Mouse (Mus musculus): ENCODE measurements around the gene Cdc42se1. TPM values are rescaled to one million over a fixed set of nuclear protein-coding genes. Genes with fewer than 3 reads are reported as not detected.
A peak's percentile ranks its signal among the peaks of the same experiment; 100 is the strongest.

Cdc42se1 gene
- 66.8 and 68.4 TPM in 2 replicates for polyA plus RNA-seq (2015; fragmentation: Nextera tagmentation; extraction: Ambion mirVana)

DNA sequence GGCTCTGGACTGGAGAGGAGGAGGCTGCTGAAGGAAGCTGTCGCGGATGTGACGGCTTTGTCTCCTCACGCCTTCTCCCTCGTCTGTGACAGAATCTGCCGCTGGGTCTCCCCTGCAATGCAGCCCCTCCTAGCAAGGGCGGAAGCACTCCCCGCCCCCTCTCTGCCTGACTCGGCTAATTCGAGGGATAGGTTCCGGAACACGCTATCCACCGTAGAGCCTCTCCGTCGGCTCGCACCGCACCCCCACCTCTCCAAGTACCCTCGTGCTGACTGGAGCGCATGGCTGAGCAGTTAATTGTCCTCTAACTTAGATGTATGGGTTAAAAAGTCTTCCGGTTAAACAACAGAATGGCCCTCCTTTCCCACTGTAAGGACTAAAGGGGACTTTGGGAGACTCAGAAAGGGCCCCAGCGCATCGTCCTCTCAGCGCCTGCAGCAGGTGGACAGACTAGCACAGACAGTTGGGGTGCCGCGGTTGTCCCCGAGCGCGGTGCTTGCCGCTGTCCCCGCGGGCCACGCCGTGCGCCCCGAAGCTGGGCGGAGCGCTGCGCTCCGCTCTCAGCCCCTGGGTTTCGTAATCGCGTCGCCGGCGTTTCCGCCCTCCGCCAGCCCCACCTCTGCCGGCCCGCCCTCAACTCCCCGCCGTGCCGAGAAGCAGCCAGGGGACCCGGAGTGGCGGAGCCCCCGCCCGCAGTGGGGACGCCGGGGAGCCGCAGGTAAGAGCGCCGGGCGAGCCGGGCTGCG, at the start of gene Cdc42se1:
Gene Cdc42se1 (plus strand): TSS at position 585 of the 746 bp plus-strand sequence.
- Histone ChIP-seq H3K4me2 (replicated peaks) (peak within 1 kb of the TSS; percentile 89), H3K9ac (replicated peaks) (peak within 1 kb of the TSS; percentile 94), H3K27me3 (no peaks in the 10 kb centered on the region), H3K36me3 (peaks cover 41% of the 10 kb centered on the region), H3K27ac (peak within 1 kb of the TSS; percentile 97), H3K4me1 (replicated peaks) (peaks cover 63% of the 10 kb centered on the region), H3K4me3 (replicated peaks) (peak within 1 kb of the TSS; percentile 91), H3K9me3 (no peaks in the 10 kb centered on the region)
- WGBS = under 1% methylated on average over 63 of the region's 64 CpGs
- ATAC-seq = peak; percentile 93

DNA sequence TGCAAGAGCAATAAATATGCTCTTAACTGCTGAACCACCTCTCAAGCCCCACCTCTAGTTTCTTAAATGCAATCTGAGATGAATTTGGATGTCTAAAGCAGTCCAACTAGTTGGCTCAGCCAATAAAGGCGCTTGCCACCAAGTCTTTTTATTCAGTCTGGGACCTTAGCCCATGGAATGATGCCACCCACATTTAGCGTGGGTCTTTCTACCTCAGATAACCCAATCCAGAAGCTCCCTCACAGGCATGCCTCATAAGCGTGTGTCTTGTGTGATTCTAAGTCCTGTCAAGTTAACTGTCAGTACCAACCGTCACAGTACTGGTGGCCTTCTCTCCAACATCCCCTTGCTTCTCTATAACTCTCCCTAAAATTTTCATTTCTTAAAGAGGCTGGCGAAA, 49.6 kb upstream of the Cdc42se1 start:
- Histone ChIP-seq H3K9me3 (no peaks in the 10 kb centered on the region), H3K27ac (no peak overlapping the region), H3K27me3 (peaks cover 2% of the 10 kb centered on the region; the same call in 1 of the 2 replicates), H3K4me3 (replicated peaks) (no peak overlapping the region), H3K36me3 (peaks cover 11% of the 10 kb centered on the region), H3K4me2 (replicated peaks) (no peak overlapping the region), H3K9ac (replicated peaks) (no peak overlapping the region), H3K4me1 (replicated peaks) (peaks cover 3% of the 10 kb centered on the region)
- 85% methylated on average over 5 of the region's 5 CpGs for WGBS
- ATAC-seq = no peak

DNA sequence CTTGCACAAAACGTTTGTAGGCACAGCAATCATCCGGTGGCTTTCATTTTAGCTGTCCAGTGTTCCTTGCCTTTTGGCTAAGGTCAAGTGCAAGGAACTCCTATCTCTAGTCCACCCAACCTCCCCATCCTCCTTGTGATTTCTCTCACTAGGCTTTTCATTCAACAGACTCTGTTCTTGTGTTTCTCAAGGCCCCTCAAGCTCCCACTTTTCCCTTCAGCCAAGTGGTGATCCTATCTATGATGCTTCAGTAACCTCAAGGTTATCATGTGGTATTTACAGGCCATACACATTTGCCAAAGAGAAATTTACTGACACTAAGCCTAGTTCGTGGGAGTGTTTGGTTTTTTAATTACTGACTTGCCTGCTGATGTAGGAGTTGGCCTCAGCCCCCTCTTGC, 48.6 kb upstream of the Cdc42se1 start:
- WGBS = 77% methylated on average over 3 of the region's 3 CpGs
- Histone ChIP-seq H3K4me3 (replicated peaks) (no peak overlapping the region), H3K27me3 (no peaks in the 10 kb centered on the region), H3K27ac (no peak overlapping the region), H3K4me1 (replicated peaks) (no peaks in the 10 kb centered on the region), H3K36me3 (peaks cover 16% of the 10 kb centered on the region), H3K9ac (replicated peaks) (no peak overlapping the region), H3K4me2 (replicated peaks) (no peak overlapping the region), H3K9me3 (no peaks in the 10 kb centered on the region)
- no peak for ATAC-seq

DNA sequence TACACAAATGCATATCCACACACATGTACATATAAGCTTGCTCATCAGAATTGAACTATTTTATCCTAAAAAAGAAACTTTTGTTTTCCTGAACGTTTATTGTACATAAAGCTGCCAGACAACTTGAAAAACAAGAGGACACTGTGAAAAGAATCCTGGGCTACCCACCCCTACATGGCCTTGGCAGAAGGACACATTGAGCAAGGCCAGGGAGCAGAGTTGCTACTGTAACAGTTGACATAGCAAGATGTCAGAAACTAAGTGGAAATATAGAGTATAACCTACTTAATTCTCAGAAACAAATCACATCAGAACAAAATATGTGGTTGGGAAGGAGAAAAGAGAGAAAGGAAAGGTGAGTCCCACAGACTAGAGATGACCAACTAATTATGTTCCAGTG, 46.7 kb upstream of the Cdc42se1 start:
- WGBS = 76% methylated on average over 1 of the region's 1 CpGs
- Histone ChIP-seq H3K36me3 (peaks cover 32% of the 10 kb centered on the region), H3K4me3 (replicated peaks) (no peak overlapping the region), H3K27me3 (no peaks in the 10 kb centered on the region), H3K4me1 (replicated peaks) (no peaks in the 10 kb centered on the region), H3K9me3 (no peaks in the 10 kb centered on the region), H3K4me2 (replicated peaks) (no peak overlapping the region), H3K9ac (replicated peaks) (no peak overlapping the region), H3K27ac (no peak overlapping the region)
- ATAC-seq = no peak

DNA sequence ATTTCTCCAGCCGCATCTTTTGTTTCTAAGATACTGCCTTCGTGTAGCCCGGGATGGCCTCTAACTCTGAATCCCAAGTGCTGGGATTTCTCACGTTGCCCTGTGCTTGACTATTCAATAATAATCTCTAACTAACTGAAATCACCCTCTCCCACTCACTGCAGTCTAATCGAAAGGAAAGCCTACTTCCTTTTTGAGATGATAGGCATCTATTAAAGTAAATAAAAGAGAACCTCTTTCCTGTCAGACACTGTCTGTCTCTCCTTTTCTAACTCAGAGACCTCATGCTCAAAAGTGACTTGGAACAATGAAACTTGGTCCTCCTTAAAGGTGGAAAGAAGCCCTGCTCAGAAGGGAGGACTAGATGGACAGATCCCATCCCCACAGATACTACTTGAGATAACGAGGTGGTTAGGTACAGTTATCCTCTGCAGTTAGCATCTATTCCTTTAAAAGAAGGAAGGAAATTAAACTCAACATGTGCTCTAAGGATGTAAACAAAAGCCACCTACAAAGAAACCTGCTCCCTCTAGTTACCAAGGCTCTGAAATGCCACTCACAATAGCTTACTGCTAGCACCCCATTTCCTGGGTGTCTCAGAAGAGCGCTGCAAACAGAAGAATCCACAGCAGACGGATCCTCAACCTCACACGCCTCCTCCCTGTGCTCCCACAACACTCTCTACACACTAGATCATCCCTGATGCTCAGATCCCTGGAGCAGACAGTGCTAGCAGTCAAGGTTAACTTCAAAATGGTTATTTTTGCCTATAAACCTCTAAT, 43.5 kb upstream of the Cdc42se1 start:
- 91% methylated on average over 9 of the region's 9 CpGs for WGBS
- H3K4me2 ChIP-seq (replicated peaks) = no peak overlapping the region
- no peak for ATAC-seq
- no peaks in the 10 kb centered on the region for H3K27me3 ChIP-seq
- H3K27ac ChIP-seq = no peak overlapping the region
- peaks cover 62% of the 10 kb centered on the region for H3K36me3 ChIP-seq
- H3K9ac ChIP-seq (replicated peaks) = no peak overlapping the region
- no peak overlapping the region for H3K4me3 ChIP-seq (replicated peaks)
- no peaks in the 10 kb centered on the region for H3K9me3 ChIP-seq
- H3K4me1 ChIP-seq (replicated peaks) = no peaks in the 10 kb centered on the region

DNA sequence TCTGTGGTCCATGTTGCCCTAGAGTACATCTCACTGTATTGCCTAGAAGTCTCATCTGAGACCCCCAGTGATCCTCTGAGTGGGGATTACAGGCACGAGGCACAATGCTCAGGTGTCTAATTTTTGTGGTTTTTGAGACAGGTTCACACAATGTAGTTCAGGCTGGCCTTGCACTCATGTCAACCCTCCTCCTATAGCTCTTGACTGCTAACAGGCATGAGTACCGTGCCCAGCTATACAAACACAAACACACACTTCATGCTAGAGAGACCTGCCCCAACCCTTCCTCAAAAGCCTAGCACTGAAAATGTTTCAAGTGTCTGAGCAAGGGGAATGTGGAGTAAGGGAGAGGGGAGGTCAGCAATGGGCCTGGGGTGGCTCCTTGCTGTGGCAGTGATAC, 42.4 kb upstream of the Cdc42se1 start:
- Histone ChIP-seq H3K9ac (replicated peaks) (no peak overlapping the region), H3K27me3 (no peaks in the 10 kb centered on the region), H3K4me3 (replicated peaks) (no peak overlapping the region), H3K4me2 (replicated peaks) (no peak overlapping the region), H3K9me3 (no peaks in the 10 kb centered on the region), H3K4me1 (replicated peaks) (no peaks in the 10 kb centered on the region), H3K36me3 (peaks cover 67% of the 10 kb centered on the region), H3K27ac (no peak overlapping the region)
- 91% methylated on average over 2 of the region's 2 CpGs for WGBS
- ATAC-seq = no peak

DNA sequence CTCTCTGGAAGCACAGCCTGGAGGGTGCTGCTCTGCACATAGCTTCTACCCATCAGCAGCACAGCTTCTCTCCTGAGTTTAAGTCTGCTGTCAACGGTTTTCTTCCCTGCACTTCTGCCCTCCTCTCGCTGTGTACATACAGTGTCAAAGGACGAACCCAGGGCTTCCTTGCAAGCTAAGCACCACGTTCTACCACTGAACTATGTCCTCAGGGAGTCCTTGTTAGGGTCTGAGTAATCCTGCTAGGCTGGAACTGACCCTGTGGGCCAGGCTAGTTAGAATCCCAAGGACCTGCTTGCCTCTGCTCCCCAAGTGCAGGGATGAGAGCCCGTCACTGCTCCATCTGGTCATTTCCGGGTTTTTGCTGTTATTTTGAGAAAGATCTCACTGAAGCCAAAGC, 41.6 kb upstream of the Cdc42se1 start:
- no peaks in the 10 kb centered on the region for H3K4me1 ChIP-seq (replicated peaks)
- no peaks in the 10 kb centered on the region for H3K9me3 ChIP-seq
- H3K27me3 ChIP-seq = no peaks in the 10 kb centered on the region
- H3K4me3 ChIP-seq (replicated peaks) = no peak overlapping the region
- H3K4me2 ChIP-seq (replicated peaks) = no peak overlapping the region
- H3K27ac ChIP-seq = no peak overlapping the region
- 91% methylated on average over 6 of the region's 6 CpGs for WGBS
- ATAC-seq = no peak
- no peak overlapping the region for H3K9ac ChIP-seq (replicated peaks)
- peaks cover 69% of the 10 kb centered on the region for H3K36me3 ChIP-seq

DNA sequence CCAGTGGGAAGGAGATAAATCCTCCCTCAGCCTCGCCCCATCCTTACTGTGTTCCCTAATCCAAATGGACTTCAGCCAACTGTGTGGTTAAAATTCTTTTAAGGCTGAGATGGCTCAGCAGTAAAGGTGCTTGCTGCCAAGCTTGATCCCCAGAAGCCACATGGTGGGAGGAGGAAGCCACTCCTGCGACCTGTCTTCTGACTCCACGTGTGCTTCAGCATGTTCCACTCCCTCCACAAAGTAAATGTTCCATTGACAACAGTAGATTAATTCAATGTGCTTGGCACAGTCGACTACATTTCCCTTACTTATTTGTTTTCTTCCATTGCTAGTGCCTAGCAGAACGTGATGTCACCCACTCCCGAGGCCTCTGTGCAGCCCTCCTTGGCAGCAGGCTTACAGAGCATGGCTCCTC, 33.8 kb upstream of the Cdc42se1 start:
- Histone ChIP-seq H3K4me3 (replicated peaks) (no peak overlapping the region), H3K27me3 (no peaks in the 10 kb centered on the region), H3K36me3 (peaks cover 59% of the 10 kb centered on the region), H3K4me1 (replicated peaks) (no peaks in the 10 kb centered on the region), H3K9ac (replicated peaks) (no peak overlapping the region), H3K27ac (no peak overlapping the region), H3K9me3 (no peaks in the 10 kb centered on the region), H3K4me2 (replicated peaks) (no peak overlapping the region)
- no peak for ATAC-seq
- WGBS = 87% methylated on average over 6 of the region's 6 CpGs

DNA sequence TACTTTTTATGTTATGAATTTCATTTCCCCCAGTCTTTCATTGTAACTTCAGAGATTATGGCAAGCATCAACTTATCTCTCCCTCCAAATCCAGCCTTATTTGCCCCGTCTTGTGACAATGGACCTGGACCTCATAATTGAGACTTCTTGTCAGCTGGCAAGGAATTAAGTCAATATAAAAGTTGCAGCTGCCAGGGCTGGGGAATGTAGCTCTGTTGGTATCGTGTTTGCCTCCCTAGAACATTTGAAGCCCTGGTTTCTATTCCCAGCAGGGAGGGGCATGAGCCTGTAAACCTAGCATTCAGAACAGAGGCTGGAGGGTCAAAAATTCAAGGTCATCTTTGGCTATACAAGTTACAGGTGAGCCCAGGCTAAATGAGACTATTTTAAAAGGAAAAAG, 32.8 kb upstream of the Cdc42se1 start:
- Histone ChIP-seq H3K4me1 (replicated peaks) (no peaks in the 10 kb centered on the region), H3K9me3 (no peaks in the 10 kb centered on the region), H3K4me3 (replicated peaks) (no peak overlapping the region), H3K9ac (replicated peaks) (no peak overlapping the region), H3K27me3 (no peaks in the 10 kb centered on the region), H3K27ac (no peak overlapping the region), H3K4me2 (replicated peaks) (no peak overlapping the region), H3K36me3 (peaks cover 57% of the 10 kb centered on the region)
- no peak for ATAC-seq
- 84% methylated on average over 2 of the region's 2 CpGs for WGBS

DNA sequence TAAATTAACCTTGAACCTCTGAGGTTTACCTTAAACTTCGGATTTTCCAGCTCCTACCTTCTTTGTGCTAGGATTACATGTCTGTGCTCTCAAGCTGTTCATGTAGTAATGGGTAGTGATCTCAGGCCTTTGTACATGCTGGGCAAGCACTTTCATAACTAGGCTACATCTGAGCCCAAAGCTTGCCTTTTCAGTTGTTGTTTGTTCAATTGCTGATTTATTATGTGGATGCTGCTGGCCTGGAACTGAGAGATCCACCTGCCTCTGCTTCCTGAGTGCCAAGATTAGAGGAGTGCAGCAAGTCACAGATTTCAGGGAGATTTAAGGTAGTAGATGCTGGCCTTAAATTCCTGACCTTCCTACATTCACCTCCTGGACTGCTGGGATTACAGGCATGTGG, 29.4 kb upstream of the Cdc42se1 start:
- no peak overlapping the region for H3K27ac ChIP-seq
- H3K9ac ChIP-seq (replicated peaks) = no peak overlapping the region
- H3K4me2 ChIP-seq (replicated peaks) = no peak overlapping the region
- no peak overlapping the region for H3K4me3 ChIP-seq (replicated peaks)
- WGBS = 73% methylated on average over 1 of the region's 1 CpGs
- H3K9me3 ChIP-seq = no peaks in the 10 kb centered on the region
- no peaks in the 10 kb centered on the region for H3K4me1 ChIP-seq (replicated peaks)
- no peak for ATAC-seq
- H3K36me3 ChIP-seq = peaks cover 76% of the 10 kb centered on the region
- no peaks in the 10 kb centered on the region for H3K27me3 ChIP-seq

DNA sequence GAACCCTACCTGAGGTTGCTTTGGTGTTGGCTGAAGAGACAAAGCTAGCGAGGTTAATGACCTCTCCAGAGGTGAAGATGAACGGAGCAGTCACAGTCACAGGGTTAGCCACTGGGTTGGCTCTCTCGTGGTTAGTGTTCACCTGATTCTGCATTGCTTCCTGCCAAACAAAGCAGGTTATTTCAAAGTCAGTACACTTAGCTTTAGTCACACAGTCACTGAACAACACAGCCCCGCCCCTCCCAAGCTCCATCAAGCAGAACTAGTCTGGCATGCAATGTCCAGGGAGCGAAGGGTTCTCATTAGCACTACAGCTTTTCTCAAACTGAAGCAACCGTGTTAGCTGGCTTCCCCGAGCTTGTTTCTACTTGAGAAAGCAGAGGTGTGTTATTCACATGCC, 28.4 kb upstream of the Cdc42se1 start:
- H3K4me2 ChIP-seq (replicated peaks) = no peak overlapping the region
- no peak overlapping the region for H3K4me3 ChIP-seq (replicated peaks)
- H3K36me3 ChIP-seq = peaks cover 77% of the 10 kb centered on the region
- 72% methylated on average over 7 of the region's 7 CpGs for WGBS
- no peaks in the 10 kb centered on the region for H3K27me3 ChIP-seq
- H3K9me3 ChIP-seq = no peaks in the 10 kb centered on the region
- no peak for ATAC-seq
- H3K9ac ChIP-seq (replicated peaks) = no peak overlapping the region
- no peaks in the 10 kb centered on the region for H3K4me1 ChIP-seq (replicated peaks)
- H3K27ac ChIP-seq = no peak overlapping the region

DNA sequence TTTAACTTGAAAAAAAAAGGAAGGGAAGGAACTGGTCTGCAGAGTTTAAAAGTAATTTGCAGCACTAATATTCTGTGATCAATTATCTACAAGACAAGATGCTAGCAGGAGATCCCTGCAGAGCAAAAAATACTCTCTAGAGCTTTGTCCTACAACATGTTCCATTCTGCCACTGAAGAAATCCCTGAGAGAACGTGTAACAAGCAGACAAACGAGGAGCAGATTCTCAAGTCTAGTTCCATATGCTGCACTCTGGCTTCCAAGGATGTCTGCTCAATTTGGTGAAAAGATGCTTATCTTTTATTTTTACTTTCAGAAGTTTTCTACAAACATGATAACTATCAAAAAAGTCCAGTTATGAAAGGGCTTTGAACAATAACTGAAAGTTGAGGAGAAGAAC, 28.0 kb upstream of the Cdc42se1 start:
- H3K4me3 ChIP-seq (replicated peaks) = no peak overlapping the region
- H3K27me3 ChIP-seq = no peaks in the 10 kb centered on the region
- H3K9ac ChIP-seq (replicated peaks) = no peak overlapping the region
- no peak overlapping the region for H3K27ac ChIP-seq
- no peaks in the 10 kb centered on the region for H3K9me3 ChIP-seq
- peaks cover 76% of the 10 kb centered on the region for H3K36me3 ChIP-seq
- H3K4me2 ChIP-seq (replicated peaks) = no peak overlapping the region
- WGBS = 80% methylated on average over 2 of the region's 2 CpGs
- H3K4me1 ChIP-seq (replicated peaks) = no peaks in the 10 kb centered on the region
- no peak for ATAC-seq

Data from midbrain, embryonic 13.5 days (tissue).